Mouse (Mus musculus) heart, embryonic 11.5 days (tissue): ENCODE measurements around the gene Abhd10. TPM values are rescaled to one million over a fixed set of nuclear protein-coding genes. Genes with fewer than 3 reads are reported as not detected.

Experiments
- ATAC-seq: fragments of 200-750 bp; cut with Nextera tagmentation; replicated peaks from 2 replicates; pipeline ENCODE4 v1.8.0; 2017; ENCODE audit warnings: moderate library complexity; ENCODE audit not compliant: insufficient number of reproducible peaks, low FRiP score, low TSS enrichment
- H3K27ac ChIP-seq: fragments of 300-500 bp; sonication (generic); 2 replicates; pipeline ENCODE4 v1.5.1; 2014; ENCODE audit warnings: mild to moderate bottlenecking, low read depth, low read length
- H3K27me3 ChIP-seq: fragments of 300-500 bp; sonication (generic); 2 replicates; pipeline ENCODE4 v1.6.1; 2014; ENCODE audit warnings: mild to moderate bottlenecking, low read length, mixed read lengths; ENCODE audit not compliant: control insufficient read depth, insufficient read depth
- H3K36me3 ChIP-seq: fragments of 300-500 bp; sonication (generic); 2 replicates; pipeline ENCODE4 v1.6.1; 2014; ENCODE audit warnings: mild to moderate bottlenecking, low read length, moderate library complexity, mixed read lengths; ENCODE audit not compliant: control insufficient read depth, insufficient read depth
- H3K4me1 ChIP-seq: fragments of 300-500 bp; sonication (generic); 2 replicates; pipeline ENCODE4 v1.6.1; 2014; ENCODE audit warnings: low read length; ENCODE audit not compliant: control insufficient read depth, insufficient read depth
- H3K4me2 ChIP-seq: fragments of 300-500 bp; sonication (generic); 2 replicates; pipeline ENCODE4 v1.6.1; 2014; ENCODE audit warnings: mild to moderate bottlenecking, moderate library complexity
- H3K4me3 ChIP-seq: fragments of 300-500 bp; sonication (generic); 2 replicates; pipeline ENCODE4 v1.5.1; 2014; ENCODE audit warnings: low read depth, low read length
- H3K9ac ChIP-seq: fragments of 300-500 bp; sonication (generic); 2 replicates; pipeline ENCODE4 v1.6.1; 2014; ENCODE audit warnings: mild to moderate bottlenecking, low read depth, low read length, moderate library complexity
- H3K9me3 ChIP-seq: fragments of 300-500 bp; sonication (generic); replicated peaks from 2 replicates; pipeline ENCODE4 v1.6.1; 2016; ENCODE audit warnings: low read length; ENCODE audit not compliant: control insufficient read depth
- WGBS: fragments of 180-500 bp; shearing (Covaris S2); extraction: QIAGEN DNeasy Blood & Tissue Kit; methylation state at CpG from one replicate; pipeline ENCODE4 v1.1.7; 2014; ENCODE audit not compliant: insufficient replicate concordance; 5-methylcytosine and 5-hydroxymethylcytosine counted together
- polyA plus RNA-seq: library from polyadenylated mRNA; unstranded; fragments of >200 nt; fragmentation: Nextera tagmentation; extraction: Ambion mirVana; gene quantifications from 2 replicates; pipeline ENCODE4 v1.2.1, GENCODE M21; 2014

The Abhd10 gene
- polyA plus RNA-seq, 1 experiment from 2014 or later = 29.3 TPM

GRCm38 (mm10) chr16:45756855-45757254, 14.1 kb upstream of the Abhd10 start:
- Histone ChIP-seq H3K4me2 (no peak overlapping the region), H3K4me3 (no peak overlapping the region), H3K9ac (no peak overlapping the region), H3K36me3 (0 out of 2 replicates have a peak, but pooled peaks cover 3% of the 10 kb centered on the region), H3K4me1 (no peaks in the 10 kb centered on the region), H3K27me3 (no peaks in the 10 kb centered on the region), H3K27ac (no peak overlapping the region), H3K9me3 (no peaks in the 10 kb centered on the region)
- 38% methylated on average over 9 of the region's 9 CpGs for WGBS
- no peak for ATAC-seq

- Histone ChIP-seq H3K9me3 (no peaks in the 10 kb centered on the region), H3K27me3 (no peaks in the 10 kb centered on the region), H3K36me3 (peaks cover 4% of the 10 kb centered on the region), H3K4me3 (no peak overlapping the region; the same call in 1 of the 2 replicates), H3K9ac (no peak overlapping the region; the same call in 1 of the 2 replicates), H3K4me2 (peak overlapping the region; percentile 67; the same call in 1 of the 2 replicates), H3K27ac (peak overlapping the region; percentile 29; the same call in 1 of the 2 replicates), H3K4me1 (peaks cover 6% of the 10 kb centered on the region; the same call in 1 of the 2 replicates)
- no peak for ATAC-seq
- WGBS = 72% methylated on average over 4 of the region's 4 CpGs
Measured at GRCm38 (mm10) chr16:45743591-45744144, 913 bp upstream of the Abhd10 start.

- Histone ChIP-seq H3K4me3 (no peak overlapping the region), H3K9me3 (no peaks in the 10 kb centered on the region), H3K9ac (no peak overlapping the region), H3K27ac (no peak overlapping the region), H3K4me1 (peaks cover 6% of the 10 kb centered on the region; the same call in 1 of the 2 replicates), H3K36me3 (peaks cover 11% of the 10 kb centered on the region; the same call in 1 of the 2 replicates), H3K27me3 (no peaks in the 10 kb centered on the region), H3K4me2 (no peak overlapping the region)
- 77% methylated on average over 8 of the region's 8 CpGs for WGBS
- ATAC-seq = no peak
Measured at GRCm38 (mm10) chr16:45737880-45738279, 4.9 kb downstream of the Abhd10 start.

GRCm38 (mm10) chr16:45736724-45737123, 6.0 kb downstream of the Abhd10 start:
- ATAC-seq = no peak
- 94% methylated on average over 3 of the region's 3 CpGs for WGBS
- H3K4me1 ChIP-seq = peaks cover 6% of the 10 kb centered on the region; the same call in 1 of the 2 replicates
- no peak overlapping the region for H3K4me2 ChIP-seq
- H3K36me3 ChIP-seq = peaks cover 11% of the 10 kb centered on the region; the same call in 1 of the 2 replicates
- H3K9me3 ChIP-seq = no peaks in the 10 kb centered on the region
- H3K9ac ChIP-seq = no peak overlapping the region
- no peak overlapping the region for H3K4me3 ChIP-seq
- no peaks in the 10 kb centered on the region for H3K27me3 ChIP-seq
- no peak overlapping the region for H3K27ac ChIP-seq

DNA sequence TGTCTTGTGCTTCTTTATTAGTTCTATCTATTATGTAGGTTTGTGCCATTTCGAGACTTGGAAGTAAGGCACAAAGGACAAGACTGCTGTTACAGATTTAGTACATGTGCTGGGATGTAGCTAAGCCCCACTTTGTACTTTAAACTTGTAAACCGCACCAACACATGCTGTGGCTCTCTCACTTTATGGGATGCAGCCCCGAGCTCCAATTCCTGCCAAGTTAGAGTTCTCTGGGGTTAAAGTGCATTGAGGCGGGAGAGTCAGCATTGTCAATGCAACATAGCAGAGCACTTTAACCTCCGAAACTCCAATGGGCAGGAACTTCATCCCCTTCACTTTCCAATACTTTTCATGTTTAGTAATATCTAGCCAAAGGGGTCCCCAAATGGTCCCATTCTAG, 13.6 kb downstream of the Abhd10 start:
- H3K4me3 ChIP-seq = no peak overlapping the region
- H3K9ac ChIP-seq = no peak overlapping the region
- no peak overlapping the region for H3K27ac ChIP-seq
- peaks cover 8% of the 10 kb centered on the region for H3K36me3 ChIP-seq
- no peaks in the 10 kb centered on the region for H3K27me3 ChIP-seq
- H3K9me3 ChIP-seq = no peaks in the 10 kb centered on the region
- no peak for ATAC-seq
- 87% methylated on average over 5 of the region's 5 CpGs for WGBS
- no peak overlapping the region for H3K4me2 ChIP-seq
- H3K4me1 ChIP-seq = peaks cover 6% of the 10 kb centered on the region

GRCm38 (mm10) chr16:45724742-45725102, 18.0 kb downstream of the Abhd10 start:
- H3K9ac ChIP-seq = peak overlapping the region; percentile 73

GRCm38 (mm10) chr16:45724061-45724741, 18.6 kb downstream of the Abhd10 start, which contains the start of gene Tagln3:
Tagln3 (minus strand) TSS chr16:45724608.
- peaks cover 10% of the 10 kb centered on the region for H3K4me1 ChIP-seq
- H3K36me3 ChIP-seq = peaks cover 3% of the 10 kb centered on the region; the same call in 1 of the 2 replicates
- peak; percentile 50; the same call in 1 of the 2 replicates for ATAC-seq
- peak within 1 kb of the TSS; percentile 73 for H3K9ac ChIP-seq
- H3K27ac ChIP-seq = peak within 1 kb of the TSS; percentile 60
- peak within 1 kb of the TSS; percentile 56 for H3K4me3 ChIP-seq
- WGBS = 1% methylated on average over 30 of the region's 30 CpGs
- H3K9me3 ChIP-seq = no peaks in the 10 kb centered on the region
- H3K27me3 ChIP-seq = no peaks in the 10 kb centered on the region
- peak within 1 kb of the TSS; percentile 85 for H3K4me2 ChIP-seq

More at GRCm38 (mm10) chr16:45724742-45725102, 18.0 kb downstream of the Abhd10 start:
- peak overlapping the region; percentile 85 for H3K4me2 ChIP-seq
- no peaks in the 10 kb centered on the region for H3K27me3 ChIP-seq
- peak; percentile 56; the same call in 1 of the 2 replicates for ATAC-seq
- H3K4me3 ChIP-seq = peak overlapping the region; percentile 56
- H3K9me3 ChIP-seq = no peaks in the 10 kb centered on the region
- peak overlapping the region; percentile 60 for H3K27ac ChIP-seq
- H3K36me3 ChIP-seq = peaks cover 3% of the 10 kb centered on the region; the same call in 1 of the 2 replicates
- H3K4me1 ChIP-seq = peaks cover 10% of the 10 kb centered on the region
- WGBS = 3% methylated on average over 10 of the region's 10 CpGs

GRCm38 (mm10) chr16:45723172-45723901, 19.4 kb downstream of the Abhd10 start:
- H3K4me1 ChIP-seq = peaks cover 10% of the 10 kb centered on the region
- H3K9ac ChIP-seq = peak overlapping the region; percentile 73
- H3K27me3 ChIP-seq = no peaks in the 10 kb centered on the region
- peaks cover 2% of the 10 kb centered on the region; the same call in 1 of the 2 replicates for H3K36me3 ChIP-seq
- WGBS = 60% methylated on average over 6 of the region's 6 CpGs
- H3K4me3 ChIP-seq = peak overlapping the region; percentile 56
- ATAC-seq = no peak
- no peaks in the 10 kb centered on the region for H3K9me3 ChIP-seq
- no peak overlapping the region for H3K27ac ChIP-seq
- peak overlapping the region; percentile 85 for H3K4me2 ChIP-seq
